Comparison of ENCODE assay signal across 16 mouse cellular contexts in the genomic region with DNA sequence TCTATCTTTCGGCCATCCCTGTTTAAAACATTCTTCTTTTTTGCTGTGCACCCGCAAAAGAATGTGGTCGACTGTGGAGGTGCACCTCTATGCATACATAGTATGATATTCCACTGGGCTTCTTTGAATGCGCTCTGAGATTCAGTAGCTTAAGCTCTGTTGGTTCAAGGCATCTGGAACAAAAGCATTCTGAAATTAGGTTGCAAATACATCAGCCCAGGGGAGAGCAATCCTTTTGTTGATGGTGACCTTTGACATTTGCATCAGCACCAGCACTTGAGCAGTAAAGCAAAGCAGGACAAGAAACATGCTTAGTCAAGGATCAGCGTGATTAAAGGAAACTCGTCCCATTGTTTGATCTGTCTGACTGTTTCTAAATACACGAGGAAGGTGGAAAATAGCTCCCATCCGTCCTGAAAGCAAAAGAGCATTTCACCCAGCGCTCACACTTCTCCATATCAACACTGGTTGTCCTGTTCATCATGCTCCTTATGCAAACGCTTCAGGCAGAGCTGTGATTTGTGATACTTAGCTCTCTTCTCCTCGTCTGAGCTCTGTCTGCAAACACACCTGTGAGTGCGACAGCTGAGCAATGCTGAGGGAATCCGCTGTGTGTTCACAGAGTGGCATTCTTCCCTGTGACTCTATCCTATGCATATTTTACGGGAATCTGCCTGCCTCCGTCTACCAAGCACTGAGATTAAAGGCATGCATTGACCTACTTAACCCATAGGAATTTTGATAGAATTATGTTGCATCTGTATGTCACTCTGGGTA.
A peak's percentile ranks its signal among the peaks of the same experiment; 100 is the strongest.
DNase-seq lines count a peak whose midpoint lies in the region; ATAC-seq and TF ChIP-seq lines count a peak whose summit lies in the region.
"Had no signal": no experiment of that assay in that cellular context is flagged by ENCODE, and none has a peak within 500 bp of the region (broad histone marks: within the 10 kb centered on the region; RNA-seq: fewer than 3 reads in every experiment).

No protein-coding gene starts in this region.

- no peak for TF ChIP-seq CTCF in liver, postnatal 0 days (IDR thresholded peaks at IDR 0.05; ENCODE audit: low read depth)

- no peak overlapping the region for H3K9ac ChIP-seq in neural tube, embryonic 11.5 days (ENCODE audit: low read length)
- no peak overlapping the region for H3K9ac ChIP-seq in midbrain, embryonic 12.5 days (replicated peaks)
- H3K9ac ChIP-seq in liver, postnatal 0 days (replicated peaks) = no peak overlapping the region
- H3K9ac ChIP-seq: heart, embryonic 15.5 days; lung, embryonic 14.5 days had no signal

- no peaks in the 10 kb centered on the region for H3K9me3 ChIP-seq in neural tube, embryonic 11.5 days (ENCODE audit: control insufficient read depth, low read length)
- H3K9me3 ChIP-seq in hindbrain, embryonic 10.5 days = no peaks in the 10 kb centered on the region
- H3K9me3 ChIP-seq in midbrain, embryonic 12.5 days = no peaks in the 10 kb centered on the region
- no peaks in the 10 kb centered on the region for H3K9me3 ChIP-seq in liver, postnatal 0 days (ENCODE audit: low read length)
- H3K9me3 ChIP-seq: heart, embryonic 15.5 days had no signal

- H3K4me3 ChIP-seq in neural tube, embryonic 11.5 days (ENCODE audit: low read depth, low read length) = no peak overlapping the region
- H3K4me3 ChIP-seq in hindbrain, embryonic 10.5 days = no peak overlapping the region; the same call in 1 of the 2 replicates
- H3K4me3 ChIP-seq in midbrain, embryonic 12.5 days = no peak overlapping the region
- no peak overlapping the region for H3K4me3 ChIP-seq in liver, postnatal 0 days (ENCODE audit: low read depth, low read length)
- H3K4me3 ChIP-seq: heart, embryonic 15.5 days had no signal

- no peaks in the 10 kb centered on the region; the same call in 1 of the 2 replicates for H3K4me1 ChIP-seq in neural tube, embryonic 11.5 days (ENCODE audit: control insufficient read depth, insufficient read depth, low read length)
- H3K4me1 ChIP-seq in hindbrain, embryonic 10.5 days (replicated peaks) = peaks cover 37% of the 10 kb centered on the region
- peaks cover 24% of the 10 kb centered on the region for H3K4me1 ChIP-seq in midbrain, embryonic 12.5 days
- H3K4me1 ChIP-seq in liver, postnatal 0 days (ENCODE audit: insufficient read depth) = no peaks in the 10 kb centered on the region

- ATAC-seq in neural tube, embryonic 11.5 days (ENCODE audit: insufficient read depth, low FRiP score, low TSS enrichment) = peak; percentile 42; the same call in 1 of the 2 replicates
- peak; percentile 66 for ATAC-seq in midbrain, embryonic 12.5 days (ENCODE audit: low FRiP score, low read depth)
- no peak for ATAC-seq in liver, postnatal 0 days

- WGBS in neural tube, embryonic 11.5 days = 31% methylated on average over 15 of the region's 15 CpGs
- WGBS in hindbrain, embryonic 10.5 days = 22% methylated on average over 15 of the region's 15 CpGs
- 7% methylated on average over 15 of the region's 15 CpGs for WGBS in midbrain, embryonic 12.5 days
- 54% methylated on average over 15 of the region's 15 CpGs for WGBS in liver, postnatal 0 days (ENCODE audit: insufficient replicate concordance)

- DNase-seq in neural tube, embryonic 11.5 days (ENCODE audit: low spot score) = no peak
- DNase-seq in neural tube, embryonic 10.5 days (ENCODE audit: extremely low spot score, low spot score) = no peak
- peak; percentile 24 for DNase-seq in hindbrain, embryonic 10.5 days (ENCODE audit: low spot score)
- DNase-seq in retina, postnatal 1 day = peak; percentile 64
- DNase-seq in thymus, postnatal 4 days = no peak
- DNase-seq in liver, postnatal 0 days = no peak
- DNase-seq in kidney, postnatal 10 days = no peak
- DNase-seq: cerebellum, postnatal 25 days; layer of hippocampus, postnatal 36 days; lung, embryonic 14.5 days; right cerebral cortex, postnatal 4 days; thymus, postnatal 25 days had no signal

- H3K27ac ChIP-seq in neural tube, embryonic 11.5 days (ENCODE audit: low read depth, low read length) = no peak overlapping the region
- peak overlapping the region; percentile 79 for H3K27ac ChIP-seq in hindbrain, embryonic 10.5 days
- H3K27ac ChIP-seq in midbrain, embryonic 12.5 days (replicated peaks) = peak overlapping the region; percentile 72
- H3K27ac ChIP-seq in liver, postnatal 0 days (ENCODE audit: low read depth) = no peak overlapping the region
- H3K27ac ChIP-seq: heart, embryonic 15.5 days; kidney, postnatal 0 days had no signal

- H3K27me3 ChIP-seq in neural tube, embryonic 11.5 days (ENCODE audit: control insufficient read depth, insufficient read depth, low read length) = no peaks in the 10 kb centered on the region
- H3K27me3 ChIP-seq in hindbrain, embryonic 10.5 days (ENCODE audit: insufficient read depth, poor library complexity, severe bottlenecking) = no peaks in the 10 kb centered on the region
- H3K27me3 ChIP-seq in midbrain, embryonic 12.5 days = no peaks in the 10 kb centered on the region
- H3K27me3 ChIP-seq in liver, postnatal 0 days (ENCODE audit: insufficient read depth, low read length) = no peaks in the 10 kb centered on the region
- H3K27me3 ChIP-seq: heart, embryonic 15.5 days had no signal

- H3K4me2 ChIP-seq in neural tube, embryonic 11.5 days (ENCODE audit: low read depth) = no peak overlapping the region
- H3K4me2 ChIP-seq in midbrain, embryonic 12.5 days (replicated peaks) = peak overlapping the region; percentile 38
- no peak overlapping the region for H3K4me2 ChIP-seq in liver, postnatal 0 days (ENCODE audit: low read depth, low read length)
- H3K4me2 ChIP-seq: heart, embryonic 15.5 days; lung, embryonic 14.5 days had no signal

- TF ChIP-seq EP300 in liver, postnatal 0 days (IDR thresholded peaks at IDR 0.05; ENCODE audit: low read depth) = no peak

- H3K36me3 ChIP-seq in neural tube, embryonic 11.5 days (ENCODE audit: control insufficient read depth, insufficient read depth, low read length) = no peaks in the 10 kb centered on the region
- H3K36me3 ChIP-seq in hindbrain, embryonic 10.5 days = no peaks in the 10 kb centered on the region
- H3K36me3 ChIP-seq in midbrain, embryonic 12.5 days = no peaks in the 10 kb centered on the region
- H3K36me3 ChIP-seq in liver, postnatal 0 days (replicated peaks; ENCODE audit: insufficient read depth, low read length) = no peaks in the 10 kb centered on the region
- H3K36me3 ChIP-seq: G1E; heart, embryonic 15.5 days had no signal

Comparison
In these comparisons a context has a peak if more than half of its experiments do, and no peak if none do; other contexts are left out.
1. DNase-seq: peak in hindbrain, embryonic 10.5 days (single experiment) and retina, postnatal 1 day (single experiment); none in neural tube, embryonic 11.5 days (single experiment), neural tube, embryonic 10.5 days (single experiment), thymus, postnatal 4 days (single experiment), liver, postnatal 0 days (single experiment) and kidney, postnatal 10 days (single experiment).
2. H3K27ac ChIP-seq: peak in hindbrain, embryonic 10.5 days (single experiment) and midbrain, embryonic 12.5 days (single experiment); none in neural tube, embryonic 11.5 days (single experiment) and liver, postnatal 0 days (single experiment).